Mouse (Mus musculus) thymus, adult 2 months (tissue): ENCODE results near the gene Snrpa1. TPM values are rescaled to one million over a fixed set of nuclear protein-coding genes. Genes with fewer than 3 reads are reported as not detected.
"Not testable (repeated sequence)": the region's sequence is repeated elsewhere in the genome, so short reads cannot be mapped to it uniquely, and the experiment has no call there.

Experiments used
- DNase-seq: peaks from one replicate; pipeline ENCODE4 v3.0.0; 2021
- H3K27ac ChIP-seq: fragments of 200-500 bp; 2 replicates; pipeline ENCODE4 v1.5.1; 2012; ENCODE audit warnings: low read length, control low read depth; ENCODE audit not compliant: control insufficient read depth, insufficient read depth
- H3K27me3 ChIP-seq: fragments of 200-500 bp; 2 replicates; pipeline ENCODE4 v1.6.1; 2012; ENCODE audit warnings: mild to moderate bottlenecking, low read length, moderate library complexity, mixed read lengths; ENCODE audit not compliant: control insufficient read depth, insufficient read depth
- H3K36me3 ChIP-seq: fragments of 200-500 bp; 2 replicates; pipeline ENCODE4 v1.6.1; 2012; ENCODE audit warnings: mild to moderate bottlenecking, low read length, moderate library complexity; ENCODE audit not compliant: control insufficient read depth, insufficient read depth
- H3K4me1 ChIP-seq: fragments of 200-500 bp; replicated peaks from 2 replicates; pipeline ENCODE4 v1.6.1; 2012; ENCODE audit warnings: low read length; ENCODE audit not compliant: control insufficient read depth, insufficient read depth
- H3K4me3 ChIP-seq: fragments of 200-500 bp; 2 replicates; pipeline ENCODE4 v1.5.1; 2012; ENCODE audit warnings: mild to moderate bottlenecking, low read length, control low read depth, moderate library complexity; ENCODE audit not compliant: control insufficient read depth, insufficient read depth
- CTCF ChIP-seq: fragments of 200-500 bp; IDR thresholded peaks from 2 replicates; pipeline ENCODE4 v1.5.1; 2012; ENCODE audit warnings: mild to moderate bottlenecking, control low read depth, low read length, moderate library complexity, borderline replicate concordance; ENCODE audit not compliant: control insufficient read depth, poor library complexity, insufficient read depth; ENCODE audit errors: extremely low read depth
- POLR2A ChIP-seq: fragments of 200-500 bp; IDR thresholded peaks from 2 replicates; pipeline ENCODE4 v1.6.1; 2012; ENCODE audit warnings: mild to moderate bottlenecking, low read length, control low read depth, moderate library complexity; ENCODE audit not compliant: control insufficient read depth, poor library complexity, insufficient read depth; ENCODE audit errors: extremely low read depth
- WGBS: fragments of 180-500 bp; shearing (Covaris S2); methylation state at CpG from one replicate; pipeline ENCODE4 v1.1.7; 2018; 5-methylcytosine and 5-hydroxymethylcytosine counted together
- polyA plus RNA-seq: library from polyadenylated mRNA; depleted of rRNA; stranded (reverse); fragments of >200 nt; gene quantifications from 2 replicates; pipeline ENCODE4 v1.2.3, GENCODE M21; 2012

Gene Snrpa1
- polyA plus RNA-seq, 1 experiment = 20.3 TPM

- Histone ChIP-seq H3K36me3 (no peaks in the 10 kb centered on the region), H3K27ac (no peak overlapping the region), H3K4me3 (no peak overlapping the region), H3K4me1 (peaks cover 5% of the 10 kb centered on the region; the same call in 1 of the 2 replicates), H3K27me3 (no peaks in the 10 kb centered on the region)
- TF ChIP-seq POLR2A (no peak), CTCF (no peak)
- DNase-seq = no peak
- WGBS = 95% methylated on average over 4 of the region's 4 CpGs
These were observed 10.8 kb upstream of the Snrpa1 start for GRCm38 (mm10) chr7:66047975-66048374.

GRCm38 (mm10) chr7:66048446-66049230 lies 10.2 kb upstream of the Snrpa1 start:
- 94% methylated on average over 12 of the region's 12 CpGs for WGBS
- no peak for DNase-seq
- Histone ChIP-seq H3K27ac (no peak overlapping the region), H3K4me1 (peaks cover 2% of the 10 kb centered on the region; the same call in 1 of the 2 replicates), H3K27me3 (no peaks in the 10 kb centered on the region), H3K4me3 (no peak overlapping the region), H3K36me3 (no peaks in the 10 kb centered on the region)
- no peak for TF ChIP-seq POLR2A
- no peak for TF ChIP-seq CTCF

DNA sequence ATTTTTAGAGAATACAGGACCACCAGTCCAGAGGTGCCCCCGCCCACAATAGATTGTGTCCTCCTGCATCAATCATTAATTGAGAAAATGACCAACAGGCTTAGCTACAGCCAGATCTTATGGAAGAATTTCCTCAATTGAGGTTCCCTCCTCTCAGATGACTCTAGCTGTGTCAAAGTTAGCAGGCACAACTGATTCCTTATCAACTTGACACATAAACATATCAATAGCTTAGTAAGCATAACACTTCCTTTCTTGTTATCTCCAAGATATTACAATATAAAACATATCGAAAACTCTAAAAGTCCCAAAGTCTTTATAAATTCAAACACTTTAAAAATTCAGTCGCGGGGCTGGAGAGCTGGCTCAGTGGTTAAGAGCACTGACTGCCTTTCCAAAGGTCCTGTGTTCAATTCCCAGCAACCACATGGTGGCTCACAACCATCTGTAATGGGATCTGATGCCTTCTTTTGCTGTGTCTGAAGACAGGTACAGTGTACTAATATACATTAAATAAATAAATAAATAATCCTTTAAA lies 4.8 kb upstream of the Snrpa1 start:
- 94% methylated on average over 4 of the region's 4 CpGs for WGBS
- Histone ChIP-seq H3K4me3 (no peak overlapping the region), H3K27me3 (no peaks in the 10 kb centered on the region), H3K4me1 (no peaks in the 10 kb centered on the region), H3K27ac (no peak overlapping the region), H3K36me3 (no peaks in the 10 kb centered on the region)
- no peak for TF ChIP-seq CTCF
- no peak for TF ChIP-seq POLR2A
- DNase-seq = no peak

DNA sequence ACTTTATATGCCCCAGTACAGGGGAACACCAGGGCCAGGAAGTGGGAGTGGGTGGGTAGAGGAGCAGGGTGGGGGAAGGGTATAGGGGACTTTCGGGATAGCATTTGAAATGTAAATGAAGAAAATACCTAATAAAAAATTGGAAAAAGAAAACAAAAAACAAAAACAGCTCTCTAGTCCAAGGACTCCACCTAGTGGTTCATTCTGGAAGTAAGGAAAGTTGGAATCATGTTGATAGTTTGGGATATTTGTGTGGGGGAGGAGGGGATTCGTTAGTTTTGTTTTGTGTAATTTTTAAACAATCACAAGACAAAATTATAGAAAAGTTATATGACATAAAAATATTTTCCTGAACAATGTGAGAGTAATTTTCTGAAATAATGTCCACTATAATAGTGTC lies 3.4 kb upstream of the Snrpa1 start:
- DNase-seq, H3K4me3 ChIP-seq: not testable (repeated sequence)
- 16% methylated on average over 2 of the region's 2 CpGs for WGBS

GRCm38 (mm10) chr7:66060066-66060956 lies 1.5 kb downstream of the Snrpa1 start:
- DNase-seq = peak; percentile 94
- Histone ChIP-seq H3K27ac (no peak overlapping the region), H3K27me3 (no peaks in the 10 kb centered on the region), H3K4me1 (peaks cover 7% of the 10 kb centered on the region; the same call in 1 of the 2 replicates), H3K36me3 (peaks cover 17% of the 10 kb centered on the region), H3K4me3 (peak overlapping the region; percentile 74)
- peak; percentile 72; the same call in 1 of the 2 replicates for TF ChIP-seq POLR2A
- TF ChIP-seq CTCF = no peak
- WGBS = under 1% methylated on average over 64 of the region's 64 CpGs

More for the DNA sequence above, 3.4 kb upstream of the Snrpa1 start:
- not testable (repeated sequence) for H3K36me3 ChIP-seq, H3K4me1 ChIP-seq, H3K27ac ChIP-seq, H3K27me3 ChIP-seq

- TF ChIP-seq POLR2A (no peak), CTCF (no peak)
- no peak for DNase-seq
- under 1% methylated on average over 14 of the region's 14 CpGs for WGBS
- Histone ChIP-seq H3K36me3 (peaks cover 22% of the 10 kb centered on the region), H3K27ac (no peak overlapping the region), H3K4me3 (peak overlapping the region; percentile 74), H3K27me3 (no peaks in the 10 kb centered on the region), H3K4me1 (peaks cover 7% of the 10 kb centered on the region; the same call in 1 of the 2 replicates)
These were observed 2.3 kb downstream of the Snrpa1 start for GRCm38 (mm10) chr7:66061057-66061456.
